Mouse (Mus musculus) thymus, postnatal 10 days (tissue): ENCODE measurements at regions not wholly inside any gene's neighbourhood (a gene's known extent, or its start where the extent isn't known, plus 50 kb on each side); places are given as distances from the start of the nearest gene placed in this dataset.

Experiments used
- DNase-seq, 2 experiments: peaks; one replicate each; pipeline ENCODE4 v3.0.0; 2021; ENCODE audit warnings: low spot score in 2 of 2

- DNase-seq = no peak
Measured at GRCm38 (mm10) chr10:16714526-16714925, 1008.5 kb upstream of the Cited2 start.

- no peak for DNase-seq
Measured at GRCm38 (mm10) chr10:16742246-16742645, 980.8 kb upstream of the Cited2 start.

DNA sequence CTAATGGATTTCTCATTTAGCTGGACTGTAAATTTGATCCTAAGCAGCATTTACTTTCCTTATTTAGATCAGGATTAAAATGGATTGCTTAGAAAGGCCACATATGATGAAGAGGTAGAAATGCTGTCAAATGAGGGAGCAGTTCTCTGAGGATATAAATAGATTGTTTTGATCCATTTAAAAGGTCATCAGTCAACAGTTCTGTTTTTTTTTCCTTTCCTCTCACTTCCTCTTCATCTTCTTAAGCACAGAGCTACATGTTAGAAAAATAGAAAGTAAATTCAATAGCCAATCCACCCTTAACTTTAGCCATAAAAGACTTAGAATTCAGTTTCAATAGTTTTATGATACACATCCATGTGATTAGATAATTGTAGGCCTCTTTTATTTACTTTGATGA lies 971.5 kb upstream of the Cited2 start:
- DNase-seq = no peak

DNA sequence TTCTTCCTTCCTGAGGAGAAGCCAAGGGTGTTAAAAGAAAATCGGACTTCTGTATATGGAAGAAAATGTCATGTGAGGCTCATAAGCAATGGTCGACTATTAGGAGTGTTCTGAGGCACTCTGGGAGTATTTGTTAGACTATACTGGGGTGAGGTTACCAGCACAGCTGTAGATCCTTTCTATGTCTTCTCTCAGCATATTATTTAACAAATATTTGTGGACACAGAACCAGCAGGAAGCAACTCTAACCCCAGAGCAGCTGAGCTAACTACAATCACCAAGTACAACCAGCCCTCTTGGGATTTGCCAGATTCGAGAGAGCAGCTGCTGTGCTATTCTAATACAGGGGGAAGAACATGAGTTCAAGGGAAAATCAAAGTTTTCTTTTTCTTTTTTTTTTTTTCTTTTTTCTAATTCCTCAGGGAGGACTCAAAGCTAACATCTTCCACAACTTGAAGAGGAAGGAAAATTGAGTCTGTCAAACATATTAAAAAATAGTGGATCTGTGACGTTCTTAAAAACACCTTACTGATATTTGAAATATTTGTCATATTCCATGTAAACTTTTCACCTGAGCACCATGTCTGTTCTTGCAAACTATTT lies 933.3 kb upstream of the Cited2 start:
- DNase-seq = no peak

DNA sequence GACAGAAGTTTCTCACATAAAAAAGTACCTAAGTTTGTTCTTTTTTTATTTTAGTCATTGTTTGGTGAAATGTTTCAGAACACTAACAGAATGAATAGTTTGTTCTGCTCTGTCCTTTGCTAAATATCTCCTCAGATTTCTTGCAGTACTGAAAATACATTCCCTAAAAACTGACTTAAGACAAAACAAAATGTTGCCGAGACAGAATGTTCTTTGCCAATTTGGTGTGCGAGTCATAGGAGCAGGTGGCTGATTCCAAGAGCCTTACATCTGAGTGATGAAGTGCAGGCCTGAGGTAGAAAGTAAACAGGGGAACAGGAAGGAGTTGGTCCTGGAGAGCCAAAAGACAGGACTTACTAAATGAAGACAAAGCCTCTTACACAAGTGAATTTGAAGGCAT lies 919.0 kb upstream of the Cited2 start:
- no peak for DNase-seq

DNA sequence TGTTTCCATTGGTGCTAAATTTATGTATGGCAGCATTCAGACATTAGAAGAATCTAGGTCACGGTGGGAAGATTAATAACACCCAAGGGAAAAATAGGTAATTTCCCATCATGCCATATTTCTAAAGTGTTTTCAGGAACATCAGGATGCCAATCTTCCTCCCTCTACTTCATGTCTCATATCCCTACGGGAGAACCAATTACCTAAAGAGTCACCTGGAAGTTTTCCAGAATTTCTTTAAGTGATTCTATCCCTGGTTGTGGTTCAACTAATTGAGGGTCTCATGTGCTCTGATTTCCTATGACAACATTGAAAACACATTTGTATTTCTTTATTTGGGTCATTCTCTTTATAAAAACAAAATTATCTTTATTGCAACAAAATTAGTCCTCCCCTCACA lies 912.3 kb upstream of the Cited2 start:
- DNase-seq = no peak

GRCm38 (mm10) chr10:16814013-16814412 lies 909.0 kb upstream of the Cited2 start:
- no peak for DNase-seq

DNA sequence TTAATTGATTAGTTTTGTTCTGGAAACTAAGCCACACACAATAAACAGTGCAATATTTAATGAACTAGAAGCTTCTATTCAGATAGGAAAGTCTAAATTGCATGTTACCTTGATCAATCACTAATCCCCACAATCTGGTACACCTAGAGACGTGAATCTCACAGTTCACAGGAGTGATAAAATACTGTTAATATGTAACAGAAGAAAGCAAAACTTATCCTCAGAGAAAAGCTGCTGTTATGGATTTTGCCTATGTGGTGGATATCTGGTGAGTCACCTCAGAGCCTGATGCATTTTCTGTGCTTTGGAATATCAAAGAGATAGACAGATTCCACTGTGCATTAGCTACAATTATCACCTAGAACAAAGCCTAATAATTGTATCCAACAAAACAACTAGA lies 861.5 kb upstream of the Cited2 start:
- no peak for DNase-seq

DNA sequence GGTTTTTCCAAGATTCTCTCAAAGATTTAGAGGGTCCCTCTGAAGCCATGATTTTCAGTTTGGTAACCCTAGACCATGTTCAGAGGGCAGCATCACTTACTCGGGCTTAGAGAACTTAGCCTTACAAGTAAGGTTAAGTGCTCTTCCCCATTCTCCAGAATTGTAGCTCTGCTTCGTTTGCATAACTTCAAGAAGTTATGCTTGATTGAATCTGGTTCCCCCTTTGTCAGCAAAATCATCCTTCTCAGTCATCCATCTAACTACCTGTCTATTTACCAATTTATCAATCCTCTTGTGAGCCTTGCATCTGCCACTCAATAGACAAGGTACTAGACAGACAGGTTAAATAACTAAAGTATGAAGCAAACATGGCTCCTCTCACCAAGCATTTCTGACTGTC lies 856.1 kb upstream of the Cited2 start:
- DNase-seq = no peak

DNA sequence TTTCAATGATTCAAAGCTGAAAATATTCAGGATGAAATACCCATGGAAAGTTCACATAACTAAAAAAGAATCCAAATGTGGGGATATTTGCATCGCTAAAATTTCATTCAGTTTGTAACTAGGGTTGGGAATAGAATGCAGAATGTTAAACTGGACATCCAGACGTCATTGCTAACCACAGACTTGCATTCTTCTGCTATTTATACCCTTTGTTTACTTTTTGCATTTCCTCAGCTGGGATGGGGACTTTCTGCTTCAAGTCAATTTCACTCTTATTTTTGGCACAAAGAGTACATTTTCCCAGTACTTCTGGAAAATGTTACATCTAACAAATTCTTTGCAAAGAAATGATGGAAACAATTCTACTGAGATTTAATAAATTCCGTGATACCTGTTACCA lies 848.9 kb upstream of the Cited2 start:
- DNase-seq = no peak

- DNase-seq = no peak
Measured at GRCm38 (mm10) chr10:16878197-16878596, 844.8 kb upstream of the Cited2 start.

GRCm38 (mm10) chr10:16893316-16893715 lies 829.7 kb upstream of the Cited2 start:
- no peak for DNase-seq

GRCm38 (mm10) chr10:16895332-16895731 lies 827.7 kb upstream of the Cited2 start:
- no peak for DNase-seq

- no peak for DNase-seq
Measured at GRCm38 (mm10) chr10:16922888-16923287, 800.1 kb upstream of the Cited2 start.

DNA sequence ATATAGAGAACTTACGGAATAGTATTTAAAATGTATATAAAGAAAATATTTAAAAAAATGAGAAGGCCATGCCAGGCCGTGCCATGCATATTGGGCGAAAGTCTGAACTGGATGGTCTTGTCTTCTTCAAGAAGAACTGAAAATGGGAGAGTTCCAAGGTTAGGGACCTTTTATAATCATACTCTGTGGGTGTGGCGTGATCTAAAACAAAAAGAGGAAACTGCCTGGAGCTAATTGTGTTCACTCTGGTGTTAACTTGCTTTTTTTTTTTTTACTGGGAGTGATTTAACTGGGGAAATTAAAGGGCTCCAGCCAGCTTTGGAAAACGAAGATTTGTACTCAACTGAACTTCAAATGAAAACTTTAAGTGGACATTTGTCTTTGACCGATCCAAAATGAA lies 799.2 kb upstream of the Cited2 start:
- DNase-seq = no peak

- DNase-seq = no peak
Measured at GRCm38 (mm10) chr10:16937705-16938104, 785.3 kb upstream of the Cited2 start.

GRCm38 (mm10) chr10:16951636-16952035 lies 771.4 kb upstream of the Cited2 start:
- DNase-seq = no peak

DNA sequence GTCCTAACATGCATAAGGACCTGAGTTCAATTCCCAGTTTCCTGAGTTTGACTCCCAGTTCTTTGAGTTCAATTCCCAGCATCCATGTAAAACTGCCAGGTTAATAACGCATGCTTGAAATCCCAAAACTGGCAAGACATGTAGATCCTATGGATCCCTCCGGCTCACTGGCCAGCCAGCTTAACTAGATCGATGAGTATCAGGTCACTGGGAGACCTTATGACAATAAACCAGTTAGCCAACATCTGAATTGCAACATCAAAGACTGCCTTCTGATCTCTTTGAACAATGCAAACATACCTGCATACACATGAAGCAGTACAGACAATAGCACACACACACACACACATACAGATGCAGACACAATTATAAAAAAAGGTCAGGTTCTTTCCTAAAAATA lies 762.0 kb upstream of the Cited2 start:
- no peak for DNase-seq

- no peak for DNase-seq
Measured at GRCm38 (mm10) chr10:16962463-16962862, 760.6 kb upstream of the Cited2 start.

DNA sequence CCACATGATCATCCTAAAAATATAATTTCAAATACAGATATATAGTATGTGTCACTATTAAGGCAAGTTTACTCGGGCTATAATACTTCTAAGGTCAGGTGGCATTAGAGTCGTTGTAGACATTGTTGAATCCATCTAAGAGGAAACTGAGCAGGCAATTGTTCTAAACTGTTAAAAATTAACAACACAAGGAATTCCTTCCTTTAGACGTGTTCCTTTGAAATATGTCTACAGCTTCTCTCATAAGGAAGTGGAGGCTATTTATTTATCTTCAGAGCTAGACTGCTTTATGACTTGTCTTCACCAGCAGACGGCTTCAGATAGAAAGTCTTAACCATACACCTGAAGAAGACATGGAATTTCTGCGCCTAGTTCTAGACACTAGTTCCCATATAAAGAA lies 744.2 kb upstream of the Cited2 start:
- no peak for DNase-seq

GRCm38 (mm10) chr10:16990227-16990626 lies 732.8 kb upstream of the Cited2 start:
- DNase-seq = no peak

GRCm38 (mm10) chr10:16993789-16994188 lies 729.2 kb upstream of the Cited2 start:
- no peak for DNase-seq

GRCm38 (mm10) chr10:16994526-16994925 lies 728.5 kb upstream of the Cited2 start:
- no peak for DNase-seq

DNA sequence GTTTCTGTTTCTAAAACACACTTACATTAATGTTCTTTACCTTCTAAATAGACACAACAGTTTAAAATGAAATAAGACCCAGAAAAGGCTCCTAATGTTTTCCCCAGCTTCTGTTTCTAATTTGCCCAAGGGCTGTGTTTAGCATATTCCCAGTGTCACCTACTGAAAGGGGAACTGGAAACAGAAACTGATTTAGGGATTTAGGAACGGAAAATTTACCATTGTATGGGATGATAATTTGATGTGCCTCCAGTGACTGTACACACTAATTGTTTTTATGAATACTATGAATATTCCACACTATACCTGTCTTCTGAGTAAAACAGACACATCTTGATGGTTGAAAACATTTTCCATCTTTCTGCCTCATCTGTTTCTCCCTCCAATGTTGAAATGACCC lies 728.0 kb upstream of the Cited2 start:
- no peak for DNase-seq
